Mouse (Mus musculus) erythroblast, embryonic 14.5 days (primary cell): Measurements from ENCODE around the gene Ttc39b.

Experiments used
- GATA1 ChIP-seq: IDR thresholded peaks from 2 replicates; pipeline ENCODE4 v1.6.1; 2012; ENCODE audit warnings: low read length, inconsistent platforms, mixed read lengths
- TAL1 ChIP-seq: IDR thresholded peaks from 3 replicates; pipeline ENCODE4 v1.6.1; 2012; ENCODE audit warnings: low read length, inconsistent platforms, mixed read lengths

DNA sequence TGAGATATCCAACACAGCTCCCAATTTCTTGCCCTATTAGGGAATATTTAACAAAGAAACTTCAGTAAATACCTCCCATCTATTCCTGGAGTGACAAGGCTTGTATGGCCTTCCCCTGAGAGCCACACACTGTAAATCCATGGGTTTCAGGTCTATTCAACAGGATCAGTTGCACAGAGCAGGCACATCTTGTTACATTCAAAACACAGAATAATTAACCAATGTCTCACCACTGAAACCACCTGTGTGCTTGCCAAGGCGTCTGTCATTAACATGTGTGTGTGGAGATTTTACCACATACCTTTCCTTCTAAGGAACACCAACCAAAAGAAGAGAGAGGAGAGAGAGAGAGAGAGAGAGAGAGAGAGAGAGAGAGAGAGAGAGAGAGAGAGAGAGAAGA is 136.7 kb downstream of the Ttc39b start:
- TF ChIP-seq GATA1 (no peak), TAL1 (no peak)
